Mouse (Mus musculus) CD8-positive naive resting alpha-beta T cell, adult 2 months (primary cell): Measurements from ENCODE around the gene Gm49325.
"Not testable (repeated sequence)": the region's sequence is repeated elsewhere in the genome, so short reads cannot be mapped to it uniquely, and the experiment has no call there.

ENCODE experiments used
- DNase-seq, 2 experiments: peaks; one replicate each; pipeline ENCODE4 v3.0.0; 2022; ENCODE audit warnings: low read depth in 2 of 2, low spot score in 2 of 2

Gm49325 gene

DNA sequence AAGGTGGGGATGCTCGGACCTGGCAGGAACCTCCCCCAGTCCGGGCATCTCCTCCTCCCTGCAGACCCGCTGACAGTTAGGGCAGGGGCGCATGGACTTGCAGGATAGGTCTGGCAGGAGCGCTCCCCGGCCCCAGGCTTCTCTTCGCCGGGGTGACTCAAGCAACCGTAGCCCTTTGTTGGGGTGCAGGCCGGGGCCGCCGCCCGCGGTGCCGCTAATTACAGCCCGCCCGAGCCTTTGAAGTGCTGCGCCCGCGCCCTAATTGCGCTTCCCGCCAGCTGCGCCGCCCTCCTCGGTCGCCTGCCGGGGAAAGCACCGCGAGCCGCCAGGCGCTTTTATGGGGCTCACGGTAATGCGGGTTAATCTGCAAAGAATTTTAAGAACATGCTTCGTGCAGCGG, 71.6 kb downstream of the Gm49325 start:
- DNase-seq = no peak

DNA sequence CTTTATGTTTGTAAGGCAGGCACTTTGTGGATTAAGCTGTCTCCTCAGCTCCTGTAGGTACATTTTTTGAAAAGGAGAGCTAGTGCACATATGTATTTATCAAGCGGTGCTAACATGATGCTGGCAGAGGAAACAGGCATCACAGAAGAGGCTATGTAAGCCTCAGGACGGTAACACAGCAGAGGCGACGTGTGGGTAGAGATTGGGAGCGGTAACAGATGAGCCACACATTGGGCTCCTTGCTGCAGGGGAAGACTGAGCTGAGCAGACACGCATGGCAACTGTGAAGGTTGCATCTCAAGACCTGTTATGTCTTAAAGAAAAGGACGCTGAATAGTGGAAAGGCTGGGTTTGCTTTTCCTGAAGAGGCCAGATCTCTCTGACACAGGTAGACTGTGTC, 77.0 kb downstream of the Gm49325 start:
- DNase-seq = no peak

DNA sequence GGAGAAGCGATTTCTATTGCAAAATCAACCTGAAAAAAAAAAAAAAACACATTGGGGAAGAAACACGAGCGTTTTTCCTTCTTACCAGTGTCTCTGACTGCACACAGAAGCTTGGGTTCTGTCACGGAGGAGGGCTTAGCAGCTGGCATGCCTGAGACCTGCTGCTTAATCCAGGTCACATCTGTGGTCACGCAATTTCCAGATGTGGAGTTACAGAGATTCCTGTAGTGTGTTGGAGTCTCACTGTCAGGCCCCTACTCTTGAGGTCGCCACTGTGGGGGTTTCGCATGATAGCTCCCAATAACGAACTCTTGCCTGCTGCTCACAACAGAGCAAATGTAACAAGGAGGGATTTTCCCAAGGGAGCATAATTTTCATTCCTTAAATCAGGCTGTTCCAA, 78.2 kb downstream of the Gm49325 start:
- no peak for DNase-seq

DNA sequence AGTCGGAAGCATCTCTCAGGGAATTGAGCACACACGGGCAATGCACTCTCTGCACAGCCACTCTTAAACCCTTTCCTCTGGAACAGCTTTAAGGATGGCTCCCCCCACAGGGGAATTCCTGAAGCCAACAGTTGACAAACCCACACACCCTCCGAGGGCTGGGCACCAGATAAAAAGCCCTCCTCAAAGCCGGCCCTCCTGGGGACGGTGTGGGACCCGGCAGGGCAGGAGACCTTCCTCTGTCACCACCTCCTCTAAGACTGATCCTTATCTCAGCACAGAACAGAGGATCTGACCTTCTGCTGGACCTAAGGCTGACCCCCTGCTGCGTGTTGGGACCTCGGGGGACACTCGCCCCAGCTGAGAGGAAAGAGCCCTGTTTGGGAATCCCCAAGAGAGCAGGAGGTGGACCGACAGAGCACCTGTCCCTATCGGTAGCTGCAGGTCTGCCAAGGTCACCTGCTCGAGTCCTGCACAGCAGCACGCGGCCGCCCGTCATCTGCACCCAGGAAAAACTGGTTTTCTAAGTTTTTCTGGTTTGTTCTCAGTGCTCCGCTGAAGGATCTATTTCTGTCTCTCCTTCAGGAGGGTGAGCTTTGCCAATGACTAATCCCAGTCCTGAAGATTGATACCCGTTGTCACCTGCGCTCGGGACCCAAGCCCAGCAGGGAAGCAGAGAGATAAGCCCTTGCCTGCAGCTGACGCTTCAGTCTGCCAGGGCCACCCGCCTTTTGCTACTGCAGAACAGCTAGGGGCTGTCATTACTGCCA, 80.1 kb downstream of the Gm49325 start, which contains the start of gene Tspear:
TSS of gene Tspear (plus strand) at position 675 of the 770 bp plus-strand sequence.
- no peak for DNase-seq

DNA sequence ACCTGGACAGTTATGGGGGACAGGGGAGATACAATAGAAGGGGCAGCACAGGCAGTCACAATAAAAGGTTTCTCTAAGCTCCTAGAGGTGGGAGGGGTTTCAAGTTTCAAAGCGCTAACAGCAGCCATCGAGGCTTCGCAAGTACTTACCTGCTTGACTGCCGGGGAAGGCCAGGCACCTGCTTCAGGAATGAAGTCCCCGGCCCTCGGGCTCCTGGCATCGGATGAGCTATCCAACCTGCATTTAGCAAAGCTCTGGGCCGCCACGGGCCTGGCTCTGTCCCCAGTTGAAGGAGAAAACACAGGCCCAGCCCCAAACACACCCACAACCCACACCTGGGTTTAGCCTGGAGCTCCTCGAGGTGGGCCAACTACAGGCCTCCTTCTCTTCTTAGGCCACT, 81.0 kb downstream of the Gm49325 start:
- DNase-seq = no peak

DNA sequence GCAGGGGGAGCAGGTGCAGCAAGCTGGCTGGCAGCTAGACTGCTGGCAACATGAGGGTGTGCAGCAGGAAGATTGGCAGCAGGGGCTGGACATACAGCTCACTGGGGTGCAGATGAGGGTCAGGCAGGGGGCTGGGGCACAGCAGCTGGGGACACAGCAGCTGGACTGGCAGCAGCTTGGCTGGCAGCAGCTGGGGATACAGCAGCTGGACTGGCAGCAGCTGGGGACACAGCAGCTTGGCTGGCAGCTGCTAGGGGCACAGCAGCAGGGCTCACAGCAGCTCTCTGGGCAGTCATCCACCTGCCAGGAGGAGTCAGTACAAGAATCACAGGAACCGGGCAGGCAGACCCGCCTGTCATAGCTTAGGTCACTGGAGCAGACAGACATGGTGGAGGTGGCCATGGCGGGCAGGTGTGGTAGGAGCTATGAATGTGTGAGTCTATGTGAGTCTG, 84.4 kb downstream of the Gm49325 start, which contains the start of gene Gm19402:
TSS of gene Gm19402 (minus strand) at position 402 of the 452 bp plus-strand sequence.
- not testable (repeated sequence) for DNase-seq
